Mouse (Mus musculus) lung, embryonic 16.5 days (tissue): ENCODE measurements at regions not wholly inside any gene's neighbourhood (a gene's known extent, or its start where the extent isn't known, plus 50 kb on each side); places are given as distances from the start of the nearest gene placed in this dataset.

Experiments used
- ATAC-seq: fragments of 200-750 bp; cut with Nextera tagmentation; 2 replicates; pipeline ENCODE4 v1.8.0; 2017; ENCODE audit warnings: low read depth, mild to moderate bottlenecking, moderate library complexity
- H3K27ac ChIP-seq: fragments of 300-500 bp; sonication (generic); 2 replicates; pipeline ENCODE4 v1.5.1; 2014; ENCODE audit warnings: mild to moderate bottlenecking, control low read depth, low read length
- H3K27me3 ChIP-seq: fragments of 300-500 bp; sonication (generic); 2 replicates; pipeline ENCODE4 v1.6.1; 2014; ENCODE audit warnings: low read depth, low read length, mixed read lengths; ENCODE audit not compliant: control insufficient read depth, insufficient read depth
- H3K36me3 ChIP-seq: fragments of 300-500 bp; sonication (generic); 2 replicates; pipeline ENCODE4 v1.6.1; 2014; ENCODE audit warnings: low read length; ENCODE audit not compliant: control insufficient read depth, insufficient read depth
- H3K4me1 ChIP-seq: fragments of 300-500 bp; sonication (generic); replicated peaks from 2 replicates; pipeline ENCODE4 v1.6.1; 2014; ENCODE audit warnings: low read length, mixed read lengths; ENCODE audit not compliant: control insufficient read depth, insufficient read depth
- H3K4me2 ChIP-seq: fragments of 300-500 bp; sonication (generic); 2 replicates; pipeline ENCODE4 v1.6.1; 2014; ENCODE audit warnings: low read depth, low read length, control low read depth
- H3K4me3 ChIP-seq: fragments of 300-500 bp; sonication (generic); 2 replicates; pipeline ENCODE4 v1.5.1; 2014; ENCODE audit warnings: mild to moderate bottlenecking, low read length, control low read depth
- H3K9ac ChIP-seq: fragments of 300-500 bp; sonication (generic); 2 replicates; pipeline ENCODE4 v1.6.1; 2014; ENCODE audit warnings: low read length, control low read depth
- H3K9me3 ChIP-seq: fragments of 300-500 bp; sonication (generic); 2 replicates; pipeline ENCODE4 v1.6.1; 2016; ENCODE audit warnings: low read length; ENCODE audit not compliant: control insufficient read depth
- WGBS: fragments of 180-500 bp; shearing (Covaris S2); extraction: QIAGEN DNeasy Blood & Tissue Kit; methylation state at CpG from one replicate; pipeline ENCODE4 v1.1.7; 2014; 5-methylcytosine and 5-hydroxymethylcytosine counted together

DNA sequence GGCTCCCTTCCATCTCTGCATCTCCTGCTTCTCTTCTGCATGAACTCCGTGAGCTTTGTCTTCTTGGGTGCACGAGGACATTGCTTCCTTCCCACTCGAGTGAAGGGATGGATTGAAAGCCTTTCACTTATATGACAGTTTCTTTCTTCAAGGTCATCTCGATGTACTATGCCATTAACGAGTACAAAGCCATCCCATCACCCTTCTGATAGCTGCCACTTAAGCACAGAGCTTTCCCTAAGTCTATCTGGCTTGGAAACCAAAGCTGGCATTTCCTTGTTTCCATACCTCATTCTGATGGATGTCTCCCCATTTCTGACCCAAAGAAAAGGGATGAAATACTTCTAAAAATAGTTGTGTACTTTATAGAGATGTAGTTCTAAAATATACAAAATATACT, 366.5 kb upstream of the Atp11b start:
- WGBS = 69% methylated on average over 5 of the region's 5 CpGs

DNA sequence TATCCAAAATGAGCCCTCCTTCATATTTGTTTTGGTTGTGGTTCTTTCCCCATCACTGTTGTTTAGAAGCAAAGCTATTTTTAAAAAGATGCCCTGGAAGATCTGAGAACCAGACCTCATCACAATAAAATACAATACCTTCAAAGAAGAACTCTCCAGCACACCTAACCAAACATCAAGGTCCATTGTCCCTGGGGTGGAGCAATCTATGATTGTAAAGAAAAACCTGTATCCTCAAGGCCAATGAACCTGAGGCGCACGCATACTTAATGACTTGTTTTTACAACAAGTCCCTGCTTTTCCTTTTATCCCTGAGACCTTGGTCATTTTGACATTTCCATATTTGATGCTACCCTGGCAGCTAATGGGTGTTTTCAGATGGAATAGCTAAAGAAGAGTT, 361.2 kb upstream of the Atp11b start:
- H3K4me2 ChIP-seq = no peak overlapping the region
- no peak overlapping the region for H3K9ac ChIP-seq
- WGBS = 90% methylated on average over 2 of the region's 2 CpGs
- no peak overlapping the region for H3K4me3 ChIP-seq
- no peak overlapping the region for H3K27ac ChIP-seq
- H3K4me1 ChIP-seq = no peaks in the 10 kb centered on the region
- ATAC-seq = no peak
- H3K9me3 ChIP-seq = no peaks in the 10 kb centered on the region
- H3K27me3 ChIP-seq = no peaks in the 10 kb centered on the region
- H3K36me3 ChIP-seq = no peaks in the 10 kb centered on the region

More for the DNA sequence above, 366.5 kb upstream of the Atp11b start:
- ATAC-seq = no peak
- no peak overlapping the region for H3K27ac ChIP-seq
- H3K4me3 ChIP-seq = no peak overlapping the region
- H3K4me2 ChIP-seq = no peak overlapping the region
- H3K9ac ChIP-seq = no peak overlapping the region
- H3K9me3 ChIP-seq = no peaks in the 10 kb centered on the region
- H3K27me3 ChIP-seq = no peaks in the 10 kb centered on the region
- H3K36me3 ChIP-seq = no peaks in the 10 kb centered on the region
- H3K4me1 ChIP-seq = no peaks in the 10 kb centered on the region

DNA sequence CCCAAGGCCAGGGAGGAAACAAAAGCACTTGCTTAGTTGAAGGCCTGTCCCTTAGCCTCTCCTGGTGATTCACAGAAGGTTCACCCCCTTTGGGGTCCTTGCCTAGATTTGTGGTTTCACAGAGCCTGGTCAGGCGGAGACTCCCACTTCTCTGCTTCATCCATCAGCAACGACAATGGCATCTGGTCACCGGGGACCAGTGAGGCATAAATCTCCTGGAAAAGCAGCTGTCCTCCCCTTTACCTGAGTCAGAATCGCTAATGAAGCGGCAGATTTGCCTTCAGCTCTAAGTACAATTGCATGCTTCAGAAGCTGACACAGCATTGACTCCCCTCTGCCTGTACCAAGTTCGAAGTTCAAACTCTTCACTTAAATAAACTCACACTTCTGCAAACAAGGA, 353.7 kb upstream of the Atp11b start:
- Histone ChIP-seq H3K27ac (no peak overlapping the region), H3K9ac (no peak overlapping the region), H3K4me1 (0 out of 2 replicates have a peak, but pooled peaks cover 2% of the 10 kb centered on the region), H3K9me3 (no peaks in the 10 kb centered on the region), H3K4me3 (no peak overlapping the region), H3K27me3 (no peaks in the 10 kb centered on the region), H3K4me2 (no peak overlapping the region), H3K36me3 (no peaks in the 10 kb centered on the region)
- no peak for ATAC-seq
- 39% methylated on average over 6 of the region's 6 CpGs for WGBS

DNA sequence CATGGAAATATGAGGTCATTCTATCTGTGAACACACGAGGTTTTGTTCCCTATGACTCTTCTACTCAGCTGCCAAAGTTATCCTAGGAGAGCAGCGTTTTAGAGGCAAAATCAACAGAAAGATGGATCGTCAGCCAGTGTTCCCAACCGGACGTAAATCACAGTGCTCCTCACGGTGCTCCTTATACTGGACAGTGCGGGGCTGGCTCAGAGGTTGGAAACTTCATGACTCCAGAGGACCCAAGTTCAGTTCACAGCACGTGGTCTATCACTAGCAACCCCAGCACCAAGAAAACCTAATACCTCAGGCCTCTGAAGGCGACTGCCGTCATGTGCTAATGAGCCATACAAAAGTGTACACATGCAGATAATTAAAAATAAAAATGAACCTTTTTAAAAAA, 351.2 kb upstream of the Atp11b start:
- Histone ChIP-seq H3K27ac (no peak overlapping the region), H3K36me3 (no peaks in the 10 kb centered on the region), H3K9ac (no peak overlapping the region), H3K27me3 (no peaks in the 10 kb centered on the region), H3K9me3 (no peaks in the 10 kb centered on the region), H3K4me1 (peaks cover 2% of the 10 kb centered on the region; the same call in 1 of the 2 replicates), H3K4me3 (no peak overlapping the region), H3K4me2 (no peak overlapping the region)
- 79% methylated on average over 10 of the region's 10 CpGs for WGBS
- ATAC-seq = no peak

DNA sequence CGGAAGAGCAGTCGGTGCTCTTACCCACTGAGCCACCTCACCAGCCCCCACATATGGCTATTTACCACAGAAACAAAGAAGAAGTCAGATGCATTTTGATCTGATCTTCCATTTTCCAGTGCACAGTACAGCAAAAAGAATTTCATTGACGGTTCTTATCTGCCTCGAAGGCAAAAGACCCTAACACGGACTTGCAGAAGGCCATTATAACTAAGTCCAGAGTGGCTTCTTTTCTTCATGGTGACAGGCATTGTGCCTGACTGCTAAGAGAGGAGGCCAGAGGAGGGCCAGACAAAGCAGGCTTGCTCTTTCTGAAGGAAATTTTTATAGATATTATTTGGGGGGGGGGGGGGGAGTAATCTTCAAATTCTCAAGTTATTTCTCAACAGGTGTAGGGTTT, 350.0 kb upstream of the Atp11b start:
- no peaks in the 10 kb centered on the region for H3K9me3 ChIP-seq
- peaks cover 2% of the 10 kb centered on the region; the same call in 1 of the 2 replicates for H3K4me1 ChIP-seq
- no peaks in the 10 kb centered on the region for H3K27me3 ChIP-seq
- no peaks in the 10 kb centered on the region for H3K36me3 ChIP-seq
- H3K27ac ChIP-seq = no peak overlapping the region
- ATAC-seq = no peak
- H3K4me2 ChIP-seq = no peak overlapping the region
- WGBS = 89% methylated on average over 5 of the region's 5 CpGs
- no peak overlapping the region for H3K9ac ChIP-seq
- H3K4me3 ChIP-seq = no peak overlapping the region

DNA sequence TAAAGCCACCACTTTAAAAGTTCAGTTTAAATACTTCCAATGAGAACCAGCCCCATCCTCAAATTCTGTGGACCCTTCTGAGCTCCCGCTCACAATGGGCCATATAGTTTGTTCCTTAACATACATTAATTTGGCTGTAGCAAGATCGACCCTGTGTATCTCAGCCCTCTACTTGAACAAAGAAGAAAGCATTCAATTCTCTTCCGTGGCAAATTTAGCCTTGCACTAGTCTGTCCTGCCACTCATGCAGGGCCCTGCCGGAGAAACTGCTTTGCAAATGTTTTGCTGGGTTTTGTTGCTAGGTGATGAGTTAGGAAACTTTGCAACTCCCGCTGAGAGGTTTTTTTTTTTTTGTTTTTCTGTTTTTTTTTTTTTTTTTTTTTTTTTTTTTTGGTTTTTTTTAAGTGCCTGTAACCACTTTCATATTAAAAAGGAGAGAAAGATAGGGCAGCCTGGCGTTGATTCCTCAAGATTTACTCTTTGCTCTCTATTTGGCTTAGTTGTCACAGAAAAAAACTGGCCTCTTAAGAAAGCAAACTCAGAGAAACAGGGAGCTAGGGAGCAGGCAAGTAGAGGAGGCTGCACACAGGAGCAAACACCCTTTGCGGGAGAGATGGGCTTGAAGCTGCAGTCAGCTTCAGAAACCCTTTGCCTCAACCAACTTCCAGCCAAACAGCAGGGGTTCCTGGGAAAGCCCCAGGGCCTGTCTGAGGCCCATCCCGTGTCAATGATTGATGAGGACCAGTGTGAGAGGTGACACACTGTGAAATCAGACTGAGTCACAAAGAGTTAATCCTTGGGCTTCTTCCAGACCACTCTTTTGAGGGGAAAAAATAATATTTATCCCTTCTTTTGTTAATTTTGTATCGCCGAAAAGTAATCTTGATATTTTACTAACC, 349.2 kb upstream of the Atp11b start:
- Histone ChIP-seq H3K9ac (no peak overlapping the region), H3K27me3 (no peaks in the 10 kb centered on the region), H3K4me3 (no peak overlapping the region), H3K27ac (no peak overlapping the region), H3K9me3 (no peaks in the 10 kb centered on the region), H3K4me2 (peak overlapping the region; percentile 17; the same call in 1 of the 2 replicates), H3K4me1 (peaks cover 2% of the 10 kb centered on the region; the same call in 1 of the 2 replicates), H3K36me3 (no peaks in the 10 kb centered on the region)
- ATAC-seq = 0 out of 2 replicates have a peak, but pooled peaks have one; percentile 17
- WGBS = 17% methylated on average over 10 of the region's 10 CpGs

DNA sequence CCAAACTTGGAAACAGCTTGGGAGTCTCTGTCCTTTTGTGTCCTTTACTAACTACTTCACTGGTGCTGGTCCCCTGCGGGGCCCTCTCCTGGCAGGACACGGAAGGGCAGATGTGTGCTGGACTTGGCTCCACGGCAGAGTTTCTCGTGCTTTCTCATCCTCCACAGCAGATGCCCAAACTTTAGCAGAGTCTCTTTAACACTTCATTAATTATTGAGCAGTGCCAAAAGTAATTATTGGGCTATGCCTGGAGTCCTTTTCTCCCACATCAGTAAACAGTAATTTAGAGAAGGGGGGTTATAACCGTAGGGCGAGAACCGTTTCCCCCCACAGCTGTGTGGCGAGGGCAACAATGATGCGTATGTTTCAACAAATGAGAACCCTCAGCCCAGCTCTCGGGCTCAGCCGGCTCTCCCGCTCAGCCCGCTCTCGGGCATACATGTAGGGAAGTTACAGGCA, 348.3 kb upstream of the Atp11b start:
- Histone ChIP-seq H3K27ac (no peak overlapping the region), H3K27me3 (no peaks in the 10 kb centered on the region), H3K36me3 (no peaks in the 10 kb centered on the region), H3K4me2 (peak overlapping the region; percentile 26; the same call in 1 of the 2 replicates), H3K4me1 (peaks cover 2% of the 10 kb centered on the region; the same call in 1 of the 2 replicates), H3K4me3 (no peak overlapping the region), H3K9ac (no peak overlapping the region), H3K9me3 (no peaks in the 10 kb centered on the region)
- 41% methylated on average over 14 of the region's 14 CpGs for WGBS
- peak; percentile 73 for ATAC-seq

DNA sequence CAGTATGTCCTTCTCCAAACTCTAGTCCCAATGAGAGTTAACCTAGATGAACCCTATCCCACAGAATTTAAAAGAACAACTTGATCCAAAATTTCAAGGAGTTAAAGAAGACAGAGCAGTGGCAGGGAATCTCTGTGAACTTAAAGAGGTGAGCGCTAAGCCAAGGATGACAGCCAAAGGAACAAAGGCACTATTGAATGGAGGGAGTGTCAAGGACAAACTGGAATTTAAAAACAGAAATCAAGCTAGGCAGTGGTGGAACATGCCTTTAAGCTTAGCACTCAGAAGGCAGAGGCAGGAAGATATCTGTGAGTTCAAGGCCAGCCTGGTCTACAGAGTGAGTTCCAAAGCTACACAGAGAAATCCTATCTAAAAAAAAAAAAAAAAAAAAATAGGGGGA, 316.2 kb upstream of the Atp11b start:
- Histone ChIP-seq H3K36me3 (no peaks in the 10 kb centered on the region), H3K9ac (no peak overlapping the region), H3K9me3 (no peaks in the 10 kb centered on the region), H3K4me2 (no peak overlapping the region), H3K27ac (no peak overlapping the region), H3K27me3 (no peaks in the 10 kb centered on the region), H3K4me1 (no peaks in the 10 kb centered on the region), H3K4me3 (no peak overlapping the region)
- 93% methylated on average over 1 of the region's 1 CpGs for WGBS
- ATAC-seq = no peak

DNA sequence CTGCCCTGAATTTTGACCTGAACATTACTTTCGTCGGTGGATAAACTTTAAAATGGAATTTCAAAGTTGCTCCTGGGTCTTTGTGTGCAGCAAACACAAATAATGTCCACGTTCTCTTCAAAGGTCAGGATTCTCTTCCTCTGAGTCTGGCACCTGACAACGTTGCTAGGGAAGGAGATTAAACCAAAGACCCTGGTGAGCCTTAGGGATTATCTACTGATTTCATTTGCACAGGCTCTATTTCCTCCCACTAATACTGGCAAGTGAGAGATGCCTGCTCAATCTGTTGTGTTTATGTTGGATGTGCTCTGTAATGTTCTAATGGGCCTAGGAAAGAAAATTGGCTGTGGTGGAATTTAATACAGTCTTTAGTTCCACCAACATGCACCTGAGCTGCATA, 291.0 kb upstream of the Atp11b start:
- no peak overlapping the region for H3K9ac ChIP-seq
- no peak overlapping the region for H3K4me2 ChIP-seq
- peaks cover 2% of the 10 kb centered on the region; the same call in 1 of the 2 replicates for H3K27me3 ChIP-seq
- H3K36me3 ChIP-seq = no peaks in the 10 kb centered on the region
- no peak for ATAC-seq
- no peaks in the 10 kb centered on the region for H3K9me3 ChIP-seq
- H3K27ac ChIP-seq = no peak overlapping the region
- H3K4me1 ChIP-seq = 0 out of 2 replicates have a peak, but pooled peaks cover 3% of the 10 kb centered on the region
- 42% methylated on average over 4 of the region's 4 CpGs for WGBS
- no peak overlapping the region for H3K4me3 ChIP-seq
